Mouse (Mus musculus) adrenal gland, adult 18-20 months (tissue): ENCODE measurements around the gene Ttc19. TPM values are rescaled to one million over a fixed set of nuclear protein-coding genes. Genes with fewer than 3 reads are reported as not detected.

ENCODE experiments used
- total RNA-seq, 2 experiments: library from RNA; stranded (reverse); gene quantifications; 1 replicate in 1 of 2; 2 replicates in 1 of 2; pipeline ENCODE4 v1.2.3; 2021

The Ttc19 gene
- total RNA-seq, 2 experiments from 2014 or later = 29.0 to 32.6 TPM

Other genes starting within 250 kb of the Ttc19 start
- gene Adora2b, start 32.5 kb upstream of the Ttc19 start, total RNA-seq = 1 to 10 TPM in 1 of 2 experiments, under 1 TPM in 1; 0.64 to 1.7 TPM
- 10 to 100 TPM; 15.5 to 23.9 TPM for gene Zswim7, start 98 bp upstream of the Ttc19 start, total RNA-seq
- gene Pigl, start 177.0 kb downstream of the Ttc19 start, total RNA-seq = 1 to 10 TPM; 7.5 to 9.0 TPM
- gene Ncor1, start 177.1 kb downstream of the Ttc19 start, total RNA-seq = 100 to 1,000 TPM; 185 to 200 TPM